Mouse (Mus musculus) urinary bladder, postnatal 4 days (tissue): Measurements from ENCODE around the gene Vps51.

Source experiments
- DNase-seq, 2 experiments: peaks; one replicate each; pipeline ENCODE4 v3.0.0; 2021 to 2022; ENCODE audit warnings: low spot score in 2 of 2

The Vps51 gene

DNA sequence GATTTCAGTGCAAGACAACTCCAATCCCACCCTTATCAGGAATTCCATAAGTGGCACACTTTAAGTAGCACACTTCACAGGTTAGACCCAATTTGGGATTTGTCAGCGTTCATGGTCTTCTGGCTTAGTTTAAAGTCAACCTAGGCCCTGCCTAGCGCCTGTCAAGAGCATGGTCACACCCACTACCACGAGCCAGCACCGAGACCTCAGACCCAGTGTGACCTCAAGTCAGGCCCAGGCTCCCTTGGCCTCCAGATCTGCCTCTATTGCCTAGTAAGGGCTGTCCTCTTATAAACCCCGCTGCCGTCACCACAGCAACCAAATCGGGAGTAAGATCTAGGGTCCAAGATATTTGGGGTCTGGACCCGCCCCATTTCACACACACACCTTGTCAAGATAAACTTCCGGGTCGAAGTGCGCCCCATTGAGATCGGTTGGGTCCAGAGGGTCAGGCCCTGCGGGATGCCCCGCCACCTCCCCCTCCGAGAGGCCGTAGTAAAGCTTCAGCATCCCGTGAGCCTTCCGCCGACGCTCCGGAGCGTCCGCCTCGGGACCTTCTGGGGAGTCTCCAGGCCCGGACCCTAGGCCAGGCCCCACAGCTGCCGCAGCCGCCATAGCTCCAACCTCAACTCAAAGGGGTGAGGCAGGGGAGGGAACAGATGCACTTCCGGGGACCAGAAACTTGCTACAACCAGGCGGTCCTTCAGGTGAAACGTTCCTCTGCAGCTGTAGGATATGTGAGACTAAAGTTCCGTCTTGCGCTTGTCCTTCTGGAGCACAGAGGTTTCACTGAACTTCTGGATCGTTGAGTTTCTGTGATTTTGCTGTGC lies at the start of gene Vps51:
Gene Vps51 (minus strand): TSS at position 668 of the 830 bp plus-strand sequence.
- DNase-seq, result peak; percentile 79 to 80

DNA sequence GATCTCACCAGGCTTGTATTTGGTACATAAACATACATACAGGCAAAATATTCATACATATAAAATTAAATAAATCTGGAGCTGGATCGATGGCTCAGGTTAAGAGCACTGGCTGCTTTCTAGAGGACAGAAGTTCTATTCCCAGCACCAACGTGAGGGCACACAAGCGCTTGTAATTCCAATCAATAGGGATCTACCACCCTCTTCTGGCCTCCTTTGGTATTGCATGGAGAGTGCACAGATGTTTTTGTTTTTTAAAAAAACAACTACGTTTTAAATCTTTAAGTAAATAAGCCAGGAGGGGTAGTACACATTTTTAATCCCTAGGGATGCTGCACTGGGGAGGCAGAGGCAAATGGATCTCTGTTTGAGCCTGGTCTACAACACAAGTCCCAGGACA lies 49.3 kb upstream of the Vps51 start:
- DNase-seq, result no peak

DNA sequence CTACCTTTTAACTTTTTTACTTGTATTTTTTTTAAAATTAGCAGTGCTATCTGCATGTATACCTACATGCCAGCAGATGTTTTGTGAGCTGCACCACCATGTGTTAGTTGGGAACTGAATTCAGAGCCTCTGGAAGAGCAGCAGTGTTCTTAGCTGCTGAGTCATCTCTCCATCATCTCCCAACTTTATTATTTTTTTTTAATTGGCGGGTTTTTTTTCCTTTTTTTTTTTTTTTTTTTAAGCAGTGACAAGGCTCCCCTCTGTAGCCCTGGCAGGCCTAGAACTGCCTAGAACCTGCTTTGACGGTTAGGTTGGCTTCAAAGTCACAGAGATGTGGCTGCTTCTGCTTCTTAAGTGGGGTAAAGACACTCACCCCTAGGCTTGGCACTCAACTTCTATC lies 47.9 kb upstream of the Vps51 start:
- no peak for DNase-seq

DNA sequence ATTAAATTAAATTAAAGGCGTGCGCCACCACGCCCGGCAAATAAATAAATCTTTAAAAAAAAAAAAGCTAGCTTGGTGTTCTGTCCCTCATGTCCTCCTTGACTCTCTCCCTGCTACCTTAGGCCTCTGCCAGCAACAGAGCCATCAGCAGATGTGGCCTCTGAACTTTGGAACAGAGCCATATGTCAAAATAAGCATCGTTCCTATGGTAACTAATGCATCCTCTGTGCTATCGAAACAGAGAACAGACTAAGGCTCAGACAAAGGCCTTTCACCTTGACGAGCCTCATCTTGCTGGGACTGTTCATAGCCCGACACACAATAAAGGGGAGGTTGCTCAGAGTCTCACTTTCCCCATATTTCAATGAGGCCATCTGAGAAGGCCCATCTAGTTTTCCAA lies 46.3 kb upstream of the Vps51 start:
- no peak for DNase-seq

GRCm38 (mm10) chr19:6121761-6122160 lies 44.7 kb upstream of the Vps51 start:
- no peak for DNase-seq

GRCm38 (mm10) chr19:6118677-6119185 lies 41.7 kb upstream of the Vps51 start:
- DNase-seq, result no peak

DNA sequence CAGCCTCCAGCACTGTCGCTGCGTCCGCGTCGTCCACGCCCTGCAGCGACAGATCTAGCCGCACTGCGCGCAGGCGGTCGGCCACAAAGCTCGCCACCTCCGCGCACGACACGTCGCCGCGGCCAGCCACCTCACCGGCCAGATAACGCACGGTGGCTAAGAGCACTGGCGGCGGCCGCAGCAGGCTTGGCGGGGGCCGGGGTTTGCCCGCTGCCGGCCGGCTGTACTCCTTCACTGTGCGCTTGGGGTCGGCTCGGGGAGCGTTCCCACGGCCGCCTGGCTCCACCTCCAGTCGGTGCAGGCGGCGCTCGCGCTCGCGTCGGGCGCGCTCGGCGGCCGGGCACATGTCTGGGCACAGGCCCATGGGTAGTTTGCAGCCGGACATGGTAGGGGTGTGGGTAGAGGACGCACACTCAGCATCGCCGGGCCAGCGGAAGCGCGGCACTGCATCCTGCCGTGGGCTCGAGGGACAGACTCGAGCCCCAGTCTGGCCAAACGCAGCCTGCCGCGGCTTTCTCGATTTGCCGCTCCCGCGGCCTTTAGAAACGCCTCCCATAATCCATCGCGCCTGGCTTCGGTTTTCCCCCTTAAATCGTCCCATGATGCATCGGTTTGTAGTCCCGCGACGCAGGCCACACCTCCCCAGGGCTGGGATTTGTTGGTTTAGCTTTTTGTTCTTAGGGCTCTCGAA lies 41.1 kb upstream of the Vps51 start, which contains the start of gene Sac3d1:
Gene Sac3d1 (minus strand): TSS at position 665 of the 691 bp plus-strand sequence.
- DNase-seq, result peak; percentile 79 to 88

DNA sequence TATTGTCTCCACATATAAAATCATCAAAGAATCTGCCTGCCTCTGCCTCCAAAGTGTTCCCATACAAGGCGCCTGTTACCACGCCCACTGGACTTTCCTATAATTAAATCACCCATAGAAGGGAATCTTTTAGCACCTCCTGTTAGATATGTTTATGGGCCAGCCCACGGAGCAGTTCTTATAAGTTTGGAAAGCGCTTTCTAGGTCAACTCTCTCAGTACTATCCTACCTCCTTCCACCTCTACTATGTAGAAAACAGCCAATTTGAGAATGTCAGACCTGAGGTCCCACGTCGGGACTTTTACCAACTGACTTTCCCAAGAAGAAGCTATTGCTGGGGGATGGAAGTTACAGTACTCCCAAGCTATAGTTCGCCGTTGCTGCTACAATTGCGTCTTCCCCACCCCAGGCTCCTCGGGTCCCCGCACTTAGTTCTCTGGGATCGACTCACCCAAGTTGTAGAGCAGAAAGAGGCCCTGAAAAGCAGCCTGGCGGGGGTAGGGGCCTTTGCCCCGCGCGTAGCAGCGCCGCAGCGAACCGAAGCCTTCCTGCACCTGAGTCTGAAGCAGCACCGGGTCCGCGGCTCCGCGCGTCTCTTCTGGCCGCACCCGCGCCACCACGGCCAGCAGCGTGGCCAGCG lies 40.4 kb upstream of the Vps51 start:
- DNase-seq, result no peak

- no peak for DNase-seq
These were observed 39.3 kb upstream of the Vps51 start for GRCm38 (mm10) chr19:6116113-6116850.

DNA sequence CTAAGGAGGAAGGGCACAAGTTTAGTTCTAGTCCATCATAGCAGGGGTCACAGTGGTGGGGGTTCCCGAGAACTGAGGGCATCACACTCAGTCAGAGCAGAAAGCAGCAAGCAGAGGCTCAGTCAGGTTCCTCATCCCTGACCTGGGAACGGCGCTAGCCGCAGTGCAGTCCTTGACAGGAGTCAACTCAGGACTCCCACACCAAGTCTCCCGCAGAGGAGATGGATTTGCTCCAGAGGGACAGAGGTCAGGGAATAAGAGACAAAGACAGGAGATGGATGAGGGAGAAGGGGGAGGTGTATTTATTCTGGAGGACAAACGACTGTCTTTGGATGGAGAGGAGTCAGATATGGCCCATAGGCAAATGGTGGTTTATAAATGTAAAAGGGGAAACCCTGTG lies 36.1 kb upstream of the Vps51 start:
- no peak for DNase-seq

- DNase-seq, result no peak
These were observed 28.6 kb upstream of the Vps51 start, which contains the start of gene Naaladl1 for GRCm38 (mm10) chr19:6105586-6105985. TSS of gene Naaladl1 (plus strand) at chr19:6105782.

DNA sequence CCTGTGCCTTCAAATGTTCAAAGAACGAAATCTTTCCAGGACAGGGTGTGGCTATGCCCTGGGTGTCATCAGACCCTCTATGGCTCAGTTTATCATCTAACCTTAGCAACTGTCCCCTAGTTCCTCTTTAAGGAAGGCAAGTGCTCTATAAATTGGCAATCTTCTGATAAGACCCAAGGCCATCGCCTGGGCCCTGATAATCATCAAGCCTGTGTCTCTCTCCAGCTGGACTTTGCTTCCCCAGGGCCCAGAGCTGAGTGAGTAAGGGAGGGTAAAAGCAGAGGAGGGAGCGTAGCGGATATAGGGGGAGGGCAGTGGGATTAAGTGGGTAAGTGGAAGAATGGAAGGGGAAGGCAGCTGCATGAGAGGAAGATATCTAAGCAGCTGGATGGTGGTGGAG lies 27.4 kb upstream of the Vps51 start:
- DNase-seq, result no peak

DNA sequence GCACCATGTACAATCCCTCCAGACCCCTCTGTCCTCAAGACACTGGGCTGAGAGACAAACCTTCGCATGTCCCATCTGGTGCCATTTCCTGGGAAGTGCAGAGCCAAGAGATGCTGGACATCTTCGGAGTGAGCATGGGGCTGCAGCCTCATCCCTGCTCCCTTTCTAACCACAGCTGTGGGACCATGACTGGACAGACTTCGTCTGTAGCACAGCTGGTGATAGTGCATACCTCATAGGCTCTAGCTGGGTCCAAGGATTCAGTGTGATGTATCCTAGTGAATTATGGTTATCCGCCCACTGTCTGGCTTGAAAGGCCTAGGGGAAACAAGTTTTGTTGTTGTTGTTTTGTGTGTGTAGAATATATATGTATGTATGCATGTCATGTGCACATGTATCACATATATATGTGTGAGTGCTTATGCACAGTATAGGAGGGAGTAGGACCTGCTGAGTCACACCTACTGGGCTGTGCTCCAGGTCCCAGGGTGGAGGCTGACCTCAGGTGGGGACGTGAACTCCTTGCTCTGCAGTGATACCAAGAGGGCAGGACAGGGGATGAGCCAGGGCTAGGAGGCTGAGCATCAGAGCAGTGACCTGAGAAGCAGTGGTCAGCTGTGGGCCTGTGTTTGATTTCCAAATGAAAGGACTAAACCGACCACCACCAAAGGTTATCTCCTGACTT lies 25.3 kb upstream of the Vps51 start:
- no peak for DNase-seq

DNA sequence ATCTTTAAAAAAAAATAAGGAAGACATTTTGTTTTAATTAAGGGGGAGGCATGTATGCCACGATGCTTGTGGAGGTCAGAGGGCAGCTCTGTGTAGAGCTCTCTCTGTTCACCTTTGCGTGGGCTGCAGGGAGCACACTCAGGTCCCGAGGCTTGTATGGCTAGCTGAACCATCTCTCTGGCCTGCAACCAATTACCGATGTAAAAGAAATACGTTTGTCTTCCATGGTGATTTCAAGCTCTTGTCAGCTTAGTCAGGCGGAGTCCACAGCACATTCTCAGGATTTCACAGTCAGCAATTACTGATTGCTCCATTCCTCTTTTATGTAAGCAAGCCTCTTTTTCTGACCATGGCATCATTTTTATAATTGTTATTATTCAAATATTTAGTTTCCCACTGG lies 24.2 kb upstream of the Vps51 start:
- no peak for DNase-seq

DNA sequence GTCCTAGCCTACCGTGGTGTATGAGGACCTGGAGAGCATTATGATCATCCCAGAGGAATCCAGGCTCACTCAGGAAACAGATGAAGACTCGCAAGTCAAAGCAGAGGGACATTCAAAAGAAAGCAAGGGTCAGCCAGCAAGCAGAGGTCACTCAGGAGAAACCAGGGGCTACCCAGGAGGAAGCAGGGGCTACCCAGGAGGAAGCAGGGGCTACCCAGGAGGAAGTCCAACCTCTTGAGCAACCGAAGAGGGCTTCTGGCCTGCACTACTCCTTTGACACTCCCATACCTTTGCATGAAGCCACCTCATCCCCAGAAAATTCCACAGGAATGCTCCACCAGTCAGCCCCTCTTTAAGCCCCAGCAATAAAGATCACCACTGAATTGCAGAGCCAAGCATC lies 20.8 kb upstream of the Vps51 start:
- DNase-seq, result no peak

- DNase-seq, result no peak
These were observed 17.1 kb upstream of the Vps51 start, which contains the start of gene AC131692.1 for GRCm38 (mm10) chr19:6094119-6094518. TSS of gene AC131692.1 (plus strand) at chr19:6094419.

DNA sequence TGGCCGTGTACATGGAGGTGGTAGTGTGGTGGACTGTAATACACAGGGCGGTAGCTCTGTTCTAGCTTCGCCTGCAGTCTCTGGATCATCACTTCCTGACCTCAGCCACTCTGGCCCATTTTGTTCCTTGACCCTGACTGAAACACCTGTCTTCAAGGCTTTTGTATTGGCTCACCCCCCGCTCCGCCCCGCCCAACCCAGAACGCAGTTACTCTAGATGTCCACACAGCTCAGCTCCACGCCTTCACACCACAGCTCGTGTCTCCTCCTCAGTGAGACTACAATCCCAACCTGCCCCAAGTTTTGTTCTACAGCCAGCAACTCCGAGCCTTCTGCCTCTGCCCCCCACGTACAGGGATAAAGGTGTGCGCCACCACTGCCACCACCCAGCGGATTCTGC lies 11.8 kb upstream of the Vps51 start:
- DNase-seq, result no peak

GRCm38 (mm10) chr19:6085417-6085879 lies 8.4 kb upstream of the Vps51 start:
- DNase-seq, result no peak

DNA sequence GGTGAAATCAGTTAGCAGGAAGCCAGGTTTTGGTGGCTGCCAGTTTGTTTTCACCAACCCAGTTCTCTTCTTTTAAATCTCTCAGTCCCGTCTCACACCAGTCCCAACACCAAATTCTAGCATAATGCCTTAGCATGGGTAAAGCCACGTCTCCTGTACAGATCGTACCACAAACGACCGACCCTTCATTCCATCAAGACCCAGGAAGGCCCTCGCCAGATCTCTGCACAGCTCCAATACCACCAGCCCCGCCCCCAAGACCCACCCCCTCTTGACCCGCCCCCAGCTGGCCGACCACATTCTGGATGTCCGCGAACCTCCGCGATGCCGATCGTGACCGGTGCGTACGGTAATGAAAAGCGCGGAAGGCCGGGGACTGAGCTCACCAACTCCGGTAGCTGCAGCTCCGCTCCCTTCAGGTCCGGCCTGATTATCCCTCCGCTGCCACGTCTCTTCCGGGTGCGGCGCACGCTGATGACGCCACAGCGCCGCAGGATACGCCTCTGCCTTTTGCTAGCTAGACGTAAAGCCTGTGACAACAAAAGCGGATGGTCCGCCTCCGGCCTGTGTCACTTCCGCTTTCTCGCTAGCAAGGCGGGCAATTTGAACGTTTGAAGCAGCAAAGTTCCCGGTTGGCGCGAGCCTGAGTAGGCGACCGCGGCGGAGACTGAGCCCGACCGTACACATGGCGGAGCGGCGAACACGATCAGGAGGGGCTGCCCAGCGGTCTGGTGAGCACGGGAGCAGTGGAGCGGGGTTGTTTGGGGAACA lies 7.6 kb upstream of the Vps51 start, which contains the start of the genes Zfpl1 and Cdca5:
Gene Zfpl1 (minus strand): TSS at position 479 of the 771 bp plus-strand sequence.
Gene Cdca5 (plus strand): TSS at position 506 of the 771 bp plus-strand sequence.
- peak; percentile 93 to 95 for DNase-seq

DNA sequence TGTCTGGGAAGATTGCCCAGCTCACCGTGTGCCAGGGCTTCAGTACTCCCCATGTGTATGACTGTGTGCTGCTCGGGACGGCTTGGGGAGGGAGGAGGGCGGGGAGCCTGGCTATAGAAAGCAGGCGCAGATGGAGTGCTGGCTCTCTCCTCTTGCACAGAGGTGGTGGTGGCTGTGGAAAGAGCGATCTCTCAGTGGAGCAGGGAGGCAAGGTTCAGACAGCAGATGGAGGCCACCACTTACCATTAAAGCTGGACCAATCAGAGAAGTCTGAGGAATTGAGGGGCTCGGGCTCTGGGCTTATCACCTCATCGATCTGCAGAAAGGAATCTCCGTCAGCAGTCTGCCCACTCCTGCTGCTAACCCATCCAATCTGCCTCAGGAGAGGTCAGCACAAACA lies 5.1 kb upstream of the Vps51 start, which contains the start of gene Gm28374:
Gene Gm28374 (minus strand): TSS at position 101 of the 400 bp plus-strand sequence.
- no peak for DNase-seq
